Mouse (Mus musculus): ENCODE measurements at regions not wholly inside any gene's neighbourhood (a gene's known extent, or its start where the extent isn't known, plus 50 kb on each side); places are given as distances from the start of the nearest gene placed in this dataset.

GRCm38 (mm10) chr13:51017727-51018321, 82.9 kb upstream of the Spin1 start:
- no peak for TF ChIP-seq CTCF (IDR thresholded peaks at IDR 0.05; ENCODE audit: control insufficient read depth, insufficient read depth, insufficient replicate concordance, low read depth, low read length)
- no peak for TF ChIP-seq POLR2A (IDR thresholded peaks at IDR 0.05; ENCODE audit: control insufficient read depth, low read depth, low read length)
